Mouse (Mus musculus) inflammation-experienced regulatory T-cells, adult 6 months (primary cell): ENCODE measurements at regions not wholly inside any gene's neighbourhood (a gene's known extent, or its start where the extent isn't known, plus 50 kb on each side); places are given as distances from the start of the nearest gene placed in this dataset.

Experiments
- ATAC-seq: one replicate; pipeline ENCODE4 v1.8.0; 2017

DNA sequence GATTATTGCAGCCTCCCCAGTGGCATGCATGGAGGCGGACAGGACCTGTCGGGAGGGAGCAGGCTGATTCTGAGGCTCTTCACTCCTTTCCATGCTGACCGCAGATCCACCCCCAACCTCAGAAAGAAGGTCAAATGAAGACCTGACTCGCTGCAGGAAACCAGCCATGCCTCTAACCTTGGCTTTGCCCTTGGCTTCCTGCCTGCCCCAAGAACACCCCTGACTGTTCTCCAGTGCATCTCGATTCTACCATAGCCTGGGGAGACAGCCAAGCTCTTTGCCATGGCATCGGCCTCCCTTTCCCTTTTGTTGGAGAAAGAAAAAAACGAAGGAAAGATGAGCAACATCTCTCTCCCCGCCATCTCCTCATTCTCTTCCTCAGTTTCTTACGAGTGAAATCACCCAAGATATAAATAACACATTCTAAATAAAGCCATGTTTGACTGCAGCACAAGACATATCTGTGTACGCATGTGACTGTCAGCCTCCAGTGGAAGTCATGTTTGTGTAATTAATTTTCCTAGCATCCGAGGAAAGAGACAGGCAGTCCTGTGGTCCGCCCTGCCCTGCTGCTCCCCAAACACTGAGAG is 102.4 kb upstream of the Sdk1 start:
- ATAC-seq, result no peak

DNA sequence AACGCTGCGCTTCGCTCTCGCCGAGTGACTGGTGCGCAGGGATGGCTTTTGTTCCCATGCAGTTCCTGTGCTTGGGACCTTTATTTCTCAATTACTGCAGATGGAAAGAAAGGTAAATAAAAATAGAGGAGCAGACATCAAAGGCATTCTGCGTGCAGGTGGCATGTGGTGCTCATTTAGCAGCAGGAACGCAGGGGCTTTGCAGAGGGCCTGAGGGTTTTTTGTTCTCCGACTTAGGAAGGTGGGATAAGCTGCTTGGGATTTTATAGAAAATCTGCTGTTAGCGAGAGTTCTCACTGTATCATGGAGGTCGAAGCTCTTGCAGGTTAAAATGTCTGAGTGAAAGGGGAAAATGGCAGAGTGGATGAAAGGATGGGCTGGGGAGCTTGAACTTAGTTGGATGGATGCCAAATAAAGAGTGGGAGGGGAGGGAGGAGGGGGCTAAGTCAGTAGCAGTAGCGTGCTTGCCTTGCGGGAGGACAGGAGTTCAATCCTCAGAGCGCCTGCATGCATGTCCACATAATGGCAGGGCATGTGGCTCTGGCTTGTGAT is 101.9 kb upstream of the Sdk1 start:
- ATAC-seq, result no peak

DNA sequence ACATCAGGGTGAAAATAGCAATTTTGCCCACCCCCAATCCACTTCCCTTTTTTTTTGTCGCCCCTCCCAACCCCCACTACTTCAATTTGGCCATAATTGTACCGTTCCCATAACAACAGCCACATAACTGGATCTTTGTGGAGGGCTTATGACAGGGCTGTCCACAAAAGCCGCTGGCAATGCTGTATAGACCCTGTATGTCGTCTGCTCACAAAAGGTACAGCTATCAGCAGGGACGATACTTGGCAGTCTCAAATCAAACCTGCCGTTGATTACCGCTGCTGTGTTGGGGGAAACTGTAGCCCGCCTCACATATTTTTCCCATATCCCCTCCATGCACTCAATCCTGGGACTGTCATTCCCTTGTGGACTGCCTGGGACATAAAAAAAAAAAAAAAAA is 80.9 kb upstream of the Sdk1 start:
- ATAC-seq, result no peak

DNA sequence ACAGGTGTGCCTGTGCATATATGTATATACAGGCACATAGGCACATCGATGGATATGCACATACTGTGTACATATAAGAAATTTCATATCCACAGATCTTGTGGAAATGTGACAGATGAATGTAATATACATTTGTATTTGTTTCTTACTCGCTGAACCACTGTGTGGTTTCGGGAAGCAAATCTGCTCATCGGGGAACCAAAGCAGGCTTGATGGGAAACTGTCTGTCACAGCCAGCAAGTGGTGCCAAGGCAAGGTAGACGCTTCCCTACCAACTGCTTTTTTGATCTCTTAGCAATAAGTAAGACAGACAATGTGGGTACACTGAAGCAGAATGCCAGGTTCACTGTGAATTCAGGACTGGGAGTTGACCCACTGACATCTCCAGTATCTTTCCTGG is 80.3 kb upstream of the Sdk1 start:
- ATAC-seq, result no peak

DNA sequence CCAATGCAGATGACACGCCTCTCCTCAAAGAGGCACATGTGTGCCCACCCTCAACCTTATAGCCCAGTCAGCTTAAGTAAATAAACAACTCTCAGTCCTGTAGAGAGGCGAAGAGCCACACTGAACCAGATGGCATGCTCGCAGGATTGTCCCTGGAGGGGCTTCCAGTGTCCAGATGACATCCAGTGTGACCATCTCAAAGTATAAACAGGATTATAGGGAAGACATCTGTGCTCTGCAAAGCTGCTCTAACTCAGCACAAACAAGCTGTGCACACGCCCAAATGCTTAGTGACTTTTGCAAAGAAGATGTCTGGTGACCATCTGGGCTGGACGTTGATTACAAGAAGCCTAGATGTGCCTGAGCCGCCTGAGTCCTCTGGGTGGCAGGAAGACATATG is 58.8 kb upstream of the Sdk1 start:
- ATAC-seq, result no peak

DNA sequence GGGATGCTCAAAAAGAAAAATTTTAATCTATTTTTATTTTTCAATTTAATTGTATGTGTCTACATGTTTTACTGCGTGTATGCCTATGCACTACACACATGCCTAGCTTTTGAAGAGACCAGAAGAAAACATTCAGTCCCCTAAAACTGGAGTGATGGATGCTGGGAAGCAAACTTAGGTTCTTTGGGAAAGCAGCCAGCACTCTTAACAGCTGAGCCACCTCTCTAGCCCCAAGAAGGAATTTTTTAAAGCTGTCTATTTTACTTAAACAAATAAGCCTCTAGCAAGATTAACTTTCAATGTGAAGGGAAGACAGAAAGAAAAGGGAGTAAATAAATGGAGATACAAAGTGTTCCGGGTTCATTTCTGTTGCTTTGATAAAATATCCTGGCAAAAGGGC is 52.3 kb upstream of the Sdk1 start:
- ATAC-seq, result no peak
